Mouse (Mus musculus) neural tube, embryonic 15.5 days (tissue): ENCODE results near the gene Bckdhb. TPM values are rescaled to one million over a fixed set of nuclear protein-coding genes. Genes with fewer than 3 reads are reported as not detected.

Experiments used
- ATAC-seq: fragments of 200-750 bp; cut with Nextera tagmentation; 2 replicates; pipeline ENCODE4 v1.8.0; 2017; ENCODE audit warnings: mild to moderate bottlenecking, moderate TSS enrichment, moderate library complexity; ENCODE audit not compliant: low FRiP score
- H3K27ac ChIP-seq: fragments of 300-500 bp; sonication (generic); replicated peaks from 2 replicates; pipeline ENCODE4 v1.5.1; 2015; ENCODE audit warnings: mild to moderate bottlenecking, inconsistent platforms
- H3K27me3 ChIP-seq: fragments of 300-500 bp; sonication (generic); replicated peaks from 2 replicates; pipeline ENCODE4 v1.6.1; 2015; ENCODE audit warnings: inconsistent platforms
- H3K36me3 ChIP-seq: fragments of 300-500 bp; sonication (generic); 2 replicates; pipeline ENCODE4 v1.6.1; 2015; ENCODE audit warnings: inconsistent platforms
- H3K4me1 ChIP-seq: fragments of 300-500 bp; sonication (generic); 2 replicates; pipeline ENCODE4 v1.6.1; 2015; ENCODE audit warnings: inconsistent platforms
- H3K4me2 ChIP-seq: fragments of 300-500 bp; sonication (generic); 2 replicates; pipeline ENCODE4 v1.6.1; 2015; ENCODE audit warnings: inconsistent platforms, mild to moderate bottlenecking, moderate library complexity
- H3K4me3 ChIP-seq: fragments of 300-500 bp; sonication (generic); replicated peaks from 2 replicates; pipeline ENCODE4 v1.5.1; 2015; ENCODE audit warnings: mild to moderate bottlenecking, inconsistent platforms
- H3K9ac ChIP-seq: fragments of 300-500 bp; sonication (generic); replicated peaks from 2 replicates; pipeline ENCODE4 v1.6.1; 2015; ENCODE audit warnings: mild to moderate bottlenecking, inconsistent platforms
- H3K9me3 ChIP-seq: fragments of 300-500 bp; sonication (generic); replicated peaks from 2 replicates; pipeline ENCODE4 v1.6.1; 2016; ENCODE audit warnings: inconsistent platforms
- WGBS: fragments of 180-500 bp; shearing (Covaris S2); methylation state at CpG from one replicate; pipeline ENCODE4 v1.1.7; 2015; ENCODE audit warnings: mixed read lengths; 5-methylcytosine and 5-hydroxymethylcytosine counted together
- polyA plus RNA-seq: library from polyadenylated mRNA; unstranded; fragments of >200 nt; fragmentation: Nextera tagmentation; extraction: Ambion mirVana; gene quantifications from 2 replicates; pipeline ENCODE4 v1.2.1, GENCODE M21; 2015

Bckdhb gene
- polyA plus RNA-seq, 1 experiment from 2014 or later = 43.4 TPM

DNA sequence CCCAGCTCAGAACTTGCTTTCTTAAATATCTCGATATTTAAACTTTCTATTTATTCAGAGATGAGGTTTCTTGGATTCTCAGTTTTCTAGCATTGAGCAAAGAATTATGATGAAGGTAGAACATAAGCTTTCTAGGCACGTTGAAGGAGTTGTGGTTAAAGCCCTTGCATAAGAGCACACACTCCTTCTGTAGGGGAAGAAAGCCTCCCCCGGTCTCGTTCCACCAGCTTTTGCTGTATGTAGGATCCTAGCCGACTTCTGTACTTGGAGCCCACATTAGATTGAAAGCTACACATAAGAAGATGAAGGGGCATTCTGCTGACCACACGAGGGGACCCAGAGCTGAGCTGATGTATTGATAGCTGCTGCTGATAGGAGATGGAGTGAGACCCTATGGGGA, 106.5 kb downstream of the Bckdhb start:
- Histone ChIP-seq H3K27ac (no peak overlapping the region), H3K36me3 (no peaks in the 10 kb centered on the region), H3K9ac (no peak overlapping the region), H3K27me3 (no peaks in the 10 kb centered on the region), H3K9me3 (no peaks in the 10 kb centered on the region), H3K4me1 (peaks cover 26% of the 10 kb centered on the region), H3K4me2 (no peak overlapping the region), H3K4me3 (no peak overlapping the region)
- 84% methylated on average over 6 of the region's 6 CpGs for WGBS
- ATAC-seq = no peak

DNA sequence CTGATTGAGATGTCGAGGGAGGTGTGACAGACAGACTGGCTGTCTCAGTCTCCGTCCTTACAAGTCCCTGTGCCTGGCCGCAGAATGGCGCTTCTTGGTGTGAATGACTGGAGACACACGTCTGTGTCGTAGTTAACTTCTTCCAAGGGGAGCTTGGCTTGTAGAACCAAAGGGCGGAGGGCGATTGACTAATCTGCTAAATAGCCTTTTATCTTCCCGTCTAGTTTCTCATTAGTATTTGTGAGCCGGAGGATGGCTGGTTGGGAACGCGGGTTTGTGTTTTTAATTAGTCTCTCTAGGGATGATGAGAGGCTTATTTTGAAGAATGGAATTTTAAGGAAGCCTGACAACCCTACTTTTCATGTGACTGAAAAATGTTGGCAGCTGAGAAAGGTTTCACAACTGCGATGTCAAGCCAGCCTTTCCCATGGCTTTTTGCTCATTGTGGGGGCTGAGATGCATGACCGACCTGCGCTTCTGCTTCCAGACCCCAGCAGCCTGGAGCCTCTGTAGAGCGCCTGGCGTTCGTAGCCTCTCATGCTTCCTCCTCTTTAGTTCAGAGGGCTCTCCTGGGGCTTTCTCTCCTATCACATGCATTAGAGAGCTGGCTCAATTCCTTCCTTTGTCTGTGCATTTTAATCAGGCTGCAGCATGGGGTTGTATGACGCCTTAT, 107.9 kb downstream of the Bckdhb start:
- H3K27me3 ChIP-seq = no peaks in the 10 kb centered on the region
- WGBS = 20% methylated on average over 19 of the region's 19 CpGs
- peaks cover 26% of the 10 kb centered on the region for H3K4me1 ChIP-seq
- H3K27ac ChIP-seq = peak overlapping the region; percentile 75
- no peaks in the 10 kb centered on the region for H3K9me3 ChIP-seq
- no peak overlapping the region for H3K4me3 ChIP-seq
- ATAC-seq = peak; percentile 87
- H3K9ac ChIP-seq = no peak overlapping the region; the same call in 1 of the 2 replicates
- peak overlapping the region; percentile 46 for H3K4me2 ChIP-seq
- no peaks in the 10 kb centered on the region for H3K36me3 ChIP-seq

DNA sequence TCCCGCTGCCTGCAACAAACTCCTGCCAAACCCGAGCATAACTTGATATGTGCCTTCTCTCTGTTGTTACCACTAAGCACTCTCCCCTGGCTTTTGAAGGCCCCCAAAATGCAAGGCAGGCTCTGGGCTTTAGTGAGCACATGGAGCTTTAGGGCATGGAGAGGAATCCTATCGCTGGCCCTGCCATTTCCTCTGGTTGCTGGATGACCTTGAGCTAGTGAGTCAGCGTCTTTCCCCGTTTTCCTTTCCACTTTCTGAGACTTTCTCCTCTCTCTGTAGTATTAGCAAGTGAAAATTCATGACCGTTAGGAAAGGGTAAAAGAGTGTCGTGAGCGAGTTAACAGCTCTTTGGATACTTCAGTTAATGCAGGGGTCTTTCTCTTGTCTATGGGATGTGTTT, 111.1 kb downstream of the Bckdhb start:
- 92% methylated on average over 8 of the region's 8 CpGs for WGBS
- Histone ChIP-seq H3K36me3 (no peaks in the 10 kb centered on the region), H3K9ac (no peak overlapping the region), H3K27ac (no peak overlapping the region), H3K9me3 (no peaks in the 10 kb centered on the region), H3K4me1 (peaks cover 26% of the 10 kb centered on the region), H3K4me2 (no peak overlapping the region), H3K27me3 (no peaks in the 10 kb centered on the region), H3K4me3 (no peak overlapping the region)
- ATAC-seq = no peak

DNA sequence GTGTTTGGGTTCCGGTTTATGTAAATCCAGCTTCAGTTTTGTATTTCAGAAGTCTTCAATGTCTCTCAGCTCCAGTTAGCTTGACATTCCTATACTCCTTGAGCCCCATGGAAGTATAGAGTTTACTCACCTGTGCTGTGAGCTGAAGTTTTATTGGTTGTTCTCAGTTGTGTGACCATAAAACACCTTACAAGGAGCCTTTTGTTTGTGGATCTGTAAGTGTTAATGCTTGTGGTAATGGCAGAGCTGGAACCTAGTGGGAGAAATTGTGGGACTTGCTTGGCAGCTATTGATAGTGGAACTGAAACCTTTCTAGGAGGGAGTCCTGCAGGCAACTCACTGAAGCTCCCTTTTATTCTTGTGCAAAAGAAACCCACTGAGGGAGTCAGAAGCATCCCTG, 112.3 kb downstream of the Bckdhb start:
- 97% methylated on average over 1 of the region's 1 CpGs for WGBS
- Histone ChIP-seq H3K9me3 (no peaks in the 10 kb centered on the region), H3K4me2 (no peak overlapping the region)

DNA sequence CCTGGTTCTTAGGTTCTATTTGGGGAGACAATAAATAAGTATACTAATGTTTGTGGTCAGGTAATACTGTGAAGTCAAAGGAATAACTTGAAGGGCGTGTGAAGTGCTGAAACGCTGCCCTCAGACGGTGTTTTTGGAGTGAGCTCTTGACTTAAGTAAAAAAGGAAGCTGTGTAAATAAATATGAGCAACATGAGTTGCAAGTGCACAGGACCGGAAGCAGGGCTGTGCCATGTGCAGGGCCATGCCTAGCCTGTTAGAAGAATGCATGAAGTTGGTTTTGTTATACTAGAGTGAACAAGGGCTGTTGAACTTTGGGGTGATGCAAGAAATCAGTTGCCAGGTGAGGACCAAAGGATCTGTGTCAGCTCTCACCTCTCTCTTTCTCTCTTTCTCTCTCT, 114.0 kb downstream of the Bckdhb start:
- Histone ChIP-seq H3K9me3 (no peaks in the 10 kb centered on the region), H3K4me1 (0 out of 2 replicates have a peak, but pooled peaks cover 2% of the 10 kb centered on the region), H3K36me3 (no peaks in the 10 kb centered on the region), H3K9ac (no peak overlapping the region), H3K4me2 (no peak overlapping the region), H3K4me3 (no peak overlapping the region), H3K27ac (no peak overlapping the region), H3K27me3 (no peaks in the 10 kb centered on the region)
- WGBS = 92% methylated on average over 4 of the region's 4 CpGs
- ATAC-seq = no peak

More for the DNA sequence above, 112.3 kb downstream of the Bckdhb start:
- Histone ChIP-seq H3K9ac (no peak overlapping the region), H3K27ac (no peak overlapping the region), H3K4me1 (peaks cover 19% of the 10 kb centered on the region), H3K4me3 (no peak overlapping the region), H3K27me3 (no peaks in the 10 kb centered on the region), H3K36me3 (no peaks in the 10 kb centered on the region)
- ATAC-seq = no peak

DNA sequence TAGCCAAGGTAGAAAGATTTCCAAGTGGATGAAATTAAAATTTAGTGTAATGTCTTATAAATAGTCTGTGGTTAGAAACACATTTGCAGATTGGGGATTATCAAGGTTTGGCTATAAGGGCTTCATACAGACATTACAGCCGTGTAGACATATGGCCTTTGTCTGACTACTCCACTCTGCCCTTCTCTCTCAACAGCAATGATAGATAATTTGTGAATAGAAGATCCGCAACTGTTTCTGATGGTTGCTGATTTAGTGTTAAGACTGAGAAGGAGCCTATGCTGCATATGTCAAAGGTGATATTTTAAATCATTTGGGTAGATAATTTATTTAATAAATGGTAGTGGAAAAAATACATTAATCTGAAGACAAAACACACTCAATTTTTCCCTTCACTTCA, 115.4 kb downstream of the Bckdhb start:
- H3K4me1 ChIP-seq = no peaks in the 10 kb centered on the region
- H3K9me3 ChIP-seq = no peaks in the 10 kb centered on the region

GRCm38 (mm10) chr9:84041631-84042277, 116.8 kb downstream of the Bckdhb start:
- H3K4me1 ChIP-seq = no peaks in the 10 kb centered on the region
- no peaks in the 10 kb centered on the region for H3K36me3 ChIP-seq
- no peak overlapping the region for H3K9ac ChIP-seq
- H3K27ac ChIP-seq = no peak overlapping the region
- ATAC-seq = no peak
- no peak overlapping the region for H3K4me2 ChIP-seq
- WGBS = 86% methylated on average over 4 of the region's 4 CpGs
- no peak overlapping the region for H3K4me3 ChIP-seq
- no peaks in the 10 kb centered on the region for H3K27me3 ChIP-seq
- no peaks in the 10 kb centered on the region for H3K9me3 ChIP-seq

More for the DNA sequence above, 115.4 kb downstream of the Bckdhb start:
- Histone ChIP-seq H3K4me3 (no peak overlapping the region), H3K9ac (no peak overlapping the region), H3K36me3 (no peaks in the 10 kb centered on the region), H3K4me2 (no peak overlapping the region), H3K27me3 (no peaks in the 10 kb centered on the region), H3K27ac (no peak overlapping the region)
- 80% methylated on average over 2 of the region's 2 CpGs for WGBS
- ATAC-seq = no peak

DNA sequence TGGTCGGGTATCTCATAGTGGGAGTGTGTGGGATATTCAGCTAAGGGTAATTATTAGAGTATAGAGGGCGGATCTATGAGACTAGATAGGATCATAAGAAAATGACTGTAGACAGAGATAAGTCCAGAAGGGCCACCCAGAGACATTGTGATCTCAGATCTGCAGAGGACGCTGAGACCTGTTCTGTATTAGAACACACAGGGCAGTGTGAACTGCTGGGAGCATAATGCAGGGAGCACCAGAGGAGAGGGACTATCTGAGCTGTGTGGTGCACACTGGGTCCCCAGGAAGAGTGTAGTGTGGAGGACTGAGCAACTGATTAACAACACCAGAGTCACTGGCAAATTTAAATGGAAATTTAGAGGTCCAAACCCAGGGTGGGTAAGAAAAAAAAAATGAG, 117.6 kb downstream of the Bckdhb start:
- Histone ChIP-seq H3K27ac (no peak overlapping the region), H3K4me2 (no peak overlapping the region), H3K27me3 (no peaks in the 10 kb centered on the region), H3K4me3 (no peak overlapping the region), H3K9ac (no peak overlapping the region), H3K9me3 (no peaks in the 10 kb centered on the region), H3K4me1 (no peaks in the 10 kb centered on the region), H3K36me3 (no peaks in the 10 kb centered on the region)
- ATAC-seq = no peak
- WGBS = 80% methylated on average over 3 of the region's 3 CpGs

DNA sequence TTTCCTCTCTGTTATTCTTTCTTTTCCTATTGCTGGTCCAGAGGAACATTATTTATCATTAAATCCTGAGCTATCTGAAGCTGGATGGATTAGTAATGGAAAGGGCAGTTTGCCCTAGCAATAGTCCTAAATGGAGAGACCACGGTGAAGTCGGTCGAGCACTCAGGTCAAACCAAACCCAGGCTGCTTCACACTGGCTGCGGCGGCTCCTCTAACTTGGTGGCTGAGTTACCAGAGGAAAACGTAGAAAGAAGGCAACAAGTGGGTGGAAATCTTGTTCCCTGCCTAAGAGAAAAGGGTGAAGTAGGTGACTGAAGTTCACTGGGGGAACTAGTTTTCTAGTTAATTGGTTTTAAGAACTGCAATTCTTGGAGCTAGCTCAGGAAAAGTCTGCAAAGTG, 119.2 kb downstream of the Bckdhb start:
- no peak overlapping the region for H3K9ac ChIP-seq
- 92% methylated on average over 6 of the region's 6 CpGs for WGBS

GRCm38 (mm10) chr9:84045632-84046031, 120.7 kb downstream of the Bckdhb start:
- H3K9ac ChIP-seq = no peak overlapping the region
- H3K4me2 ChIP-seq = no peak overlapping the region
- H3K4me1 ChIP-seq = no peaks in the 10 kb centered on the region
- no peak overlapping the region for H3K4me3 ChIP-seq
- H3K27me3 ChIP-seq = no peaks in the 10 kb centered on the region
- no peak; the same call in 1 of the 2 replicates for ATAC-seq
- H3K36me3 ChIP-seq = no peaks in the 10 kb centered on the region
- H3K9me3 ChIP-seq = no peaks in the 10 kb centered on the region
- WGBS = 98% methylated on average over 2 of the region's 2 CpGs
- no peak overlapping the region for H3K27ac ChIP-seq

More for the DNA sequence above, 119.2 kb downstream of the Bckdhb start:
- no peaks in the 10 kb centered on the region for H3K9me3 ChIP-seq
- ATAC-seq = no peak
- no peak overlapping the region for H3K4me2 ChIP-seq
- no peaks in the 10 kb centered on the region for H3K27me3 ChIP-seq
- H3K27ac ChIP-seq = no peak overlapping the region
- H3K4me3 ChIP-seq = no peak overlapping the region
- no peaks in the 10 kb centered on the region for H3K4me1 ChIP-seq
- H3K36me3 ChIP-seq = no peaks in the 10 kb centered on the region

- no peak overlapping the region for H3K9ac ChIP-seq
- no peak overlapping the region for H3K4me2 ChIP-seq
- H3K9me3 ChIP-seq = no peaks in the 10 kb centered on the region
- no peaks in the 10 kb centered on the region for H3K27me3 ChIP-seq
- H3K27ac ChIP-seq = no peak overlapping the region
- no peak overlapping the region for H3K4me3 ChIP-seq
- H3K36me3 ChIP-seq = no peaks in the 10 kb centered on the region
- no peaks in the 10 kb centered on the region for H3K4me1 ChIP-seq
- no peak for ATAC-seq
- 75% methylated on average over 11 of the region's 12 CpGs for WGBS
These were observed 121.4 kb downstream of the Bckdhb start for GRCm38 (mm10) chr9:84046334-84046733.

DNA sequence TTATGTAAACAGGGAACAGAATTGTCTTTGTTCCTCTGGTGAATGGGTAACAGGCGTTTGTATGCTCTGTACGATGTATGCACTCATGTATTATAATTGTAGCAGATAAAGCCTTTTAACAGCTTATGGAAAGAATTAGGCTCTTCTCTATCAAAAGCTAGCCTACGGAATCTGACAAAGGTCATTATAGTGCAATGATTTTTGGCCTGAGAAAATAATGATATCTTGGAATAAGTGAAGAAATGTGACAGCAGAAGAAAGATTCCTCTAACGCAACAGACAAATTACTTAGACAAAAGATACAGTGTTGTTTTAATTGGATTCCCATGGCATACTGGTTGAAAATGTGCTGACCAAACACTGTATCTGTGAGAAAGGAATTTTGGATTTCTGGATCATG, 122.0 kb downstream of the Bckdhb start:
- 54% methylated on average over 4 of the region's 4 CpGs for WGBS
- H3K27ac ChIP-seq = no peak overlapping the region
- no peak for ATAC-seq

More for the DNA sequence above, 122.0 kb downstream of the Bckdhb start:
- H3K4me3 ChIP-seq = no peak overlapping the region
- H3K4me2 ChIP-seq = no peak overlapping the region
- H3K27me3 ChIP-seq = no peaks in the 10 kb centered on the region
- H3K9me3 ChIP-seq = no peaks in the 10 kb centered on the region
- no peaks in the 10 kb centered on the region for H3K36me3 ChIP-seq
- H3K4me1 ChIP-seq = no peaks in the 10 kb centered on the region
- no peak overlapping the region for H3K9ac ChIP-seq
